8 mouse cellular contexts compared by ENCODE assay signal in genomic region chr2:13574801-13575150, GRCm38 (mm10). TPM values are rescaled to one million over a fixed set of nuclear protein-coding genes. Genes with fewer than 3 reads are reported as not detected.
DNase-seq lines count a peak whose midpoint lies in the region; ATAC-seq and TF ChIP-seq lines count a peak whose summit lies in the region.

No protein-coding gene starts in this region.

- H3K36me3 ChIP-seq in lung, postnatal 0 days (ENCODE audit: insufficient read depth, low read length) = peaks cover 8% of the 10 kb centered on the region; the same call in 1 of the 2 replicates
- peaks cover 5% of the 10 kb centered on the region; the same call in 1 of the 2 replicates for H3K36me3 ChIP-seq in small intestine, adult 2 months (ENCODE audit: control insufficient read depth, insufficient read depth, low read length)

- peak; percentile 64 for ATAC-seq in inflammation-experienced regulatory T-cells, adult 6 months
- peak; percentile 30 for ATAC-seq in lung, postnatal 0 days

- no peak for TF ChIP-seq EP300 in lung, postnatal 0 days (IDR thresholded peaks at IDR 0.05)

- peak; percentile 24; the same call in 1 of the 2 replicates for TF ChIP-seq POLR2A in small intestine, adult 2 months (IDR thresholded peaks at IDR 0.05; ENCODE audit: low read depth, low read length)

- no peaks in the 10 kb centered on the region for H3K27me3 ChIP-seq in lung, postnatal 0 days (replicated peaks; ENCODE audit: insufficient read depth, low read length)
- peaks cover 8% of the 10 kb centered on the region for H3K27me3 ChIP-seq in small intestine, adult 2 months (ENCODE audit: control insufficient read depth, insufficient read depth, low read length)

- TF ChIP-seq CTCF in lung, postnatal 0 days (IDR thresholded peaks at IDR 0.05) = no peak
- TF ChIP-seq CTCF in small intestine, adult 2 months (IDR thresholded peaks at IDR 0.05; ENCODE audit: extremely low read depth, insufficient read length, insufficient replicate concordance, low read depth, low read length) = no peak

- H3K27ac ChIP-seq in lung, postnatal 0 days (ENCODE audit: low read length) = peak overlapping the region; percentile 85
- peak overlapping the region; percentile 81 for H3K27ac ChIP-seq in small intestine, adult 2 months (ENCODE audit: insufficient read depth, low read depth, low read length)

- 0% methylated on average over 21 of the region's 21 CpGs for WGBS in lung, postnatal 0 days
- WGBS in small intestine, adult 2 months = 1% methylated on average over 21 of the region's 21 CpGs

- peak overlapping the region; percentile 62 for H3K4me3 ChIP-seq in lung, postnatal 0 days (ENCODE audit: low read depth, low read length)
- peak overlapping the region; percentile 61 for H3K4me3 ChIP-seq in small intestine, adult 2 months (ENCODE audit: low read depth, low read length)

- no peaks in the 10 kb centered on the region; the same call in 1 of the 2 replicates for H3K4me1 ChIP-seq in lung, postnatal 0 days (ENCODE audit: insufficient read depth, low read depth, low read length)
- H3K4me1 ChIP-seq in small intestine, adult 2 months (ENCODE audit: control insufficient read depth, insufficient read depth, insufficient read length, low read length) = peaks cover 14% of the 10 kb centered on the region

- H3K4me2 ChIP-seq in lung, postnatal 0 days (replicated peaks; ENCODE audit: low read depth, low read length) = peak overlapping the region; percentile 68

- H3K9ac ChIP-seq in lung, postnatal 0 days (replicated peaks; ENCODE audit: low read depth) = peak overlapping the region; percentile 62

- no peaks in the 10 kb centered on the region for H3K9me3 ChIP-seq in lung, postnatal 0 days (ENCODE audit: low read length)

- peak; percentile 60 for DNase-seq in adrenal gland, postnatal 14 days
- DNase-seq in adrenal gland, adult 8-10 months = no peak
- peak; percentile 11 to 44 for DNase-seq in adrenal gland, postnatal 36 days
- peak; percentile 71 for DNase-seq in gastrocnemius, postnatal 25 days
- DNase-seq in lung, postnatal 0 days (ENCODE audit: low spot score) = peak; percentile 69
- DNase-seq in layer of hippocampus, postnatal 25 days (ENCODE audit: extremely low spot score in 1 of 2, low spot score in 1 of 2) = no peak

RNA-seq across cellular contexts. Expression of gene Vim, which starts 1.0 kb away (rescaled TPM):
- total RNA-seq in adrenal gland, postnatal 14 days (2021) = 281 and 438 TPM in 2 replicates
- total RNA-seq in adrenal gland, adult 8-10 months (2022) = 100 to 1,000 TPM; 106 to 291 (median 155) TPM
- total RNA-seq in adrenal gland, postnatal 36 days (2021) = 100 to 1,000 TPM; 181 to 247 TPM
- total RNA-seq in gastrocnemius, postnatal 25 days (2021) = 100 to 1,000 TPM; 144 to 281 TPM
- 100 to 1,000 TPM; 319 to 903 (median 331) TPM for polyA plus RNA-seq in inflammation-experienced regulatory T-cells, adult 6 months (2017; shearing (Covaris generic))
- 1,068 and 1,145 TPM in 2 replicates for polyA plus RNA-seq in lung, postnatal 0 days (2015; fragmentation: Nextera tagmentation; extraction: Ambion mirVana)
- 262 and 287 TPM in 2 replicates for polyA plus RNA-seq in small intestine, adult 2 months (2012; rRNA removed)
- 10 to 100 TPM; 57.6 to 62.8 TPM for total RNA-seq in layer of hippocampus, postnatal 25 days (2021)

RNA-seq across cellular contexts. Expression of gene Trdmt1, which starts 30.3 kb away (rescaled TPM):
- total RNA-seq in adrenal gland, postnatal 14 days (2021) = 3.0 and 8.0 TPM in 2 replicates
- total RNA-seq in adrenal gland, adult 8-10 months (2022) = 1 to 10 TPM; 3.6 to 8.0 (median 5.1) TPM
- total RNA-seq in adrenal gland, postnatal 36 days (2021) = 1 to 10 TPM; 3.7 to 7.9 TPM
- 1 to 10 TPM; 3.8 to 4.6 TPM for total RNA-seq in gastrocnemius, postnatal 25 days (2021)
- polyA plus RNA-seq in inflammation-experienced regulatory T-cells, adult 6 months (2017; shearing (Covaris generic)) = 10 to 100 TPM; 14.5 to 17.6 (median 15.4) TPM
- polyA plus RNA-seq in lung, postnatal 0 days (2015; fragmentation: Nextera tagmentation; extraction: Ambion mirVana) = 9.8 and 10.1 TPM in 2 replicates
- polyA plus RNA-seq in small intestine, adult 2 months (2012; rRNA removed) = 0.15 and 0.39 TPM in 2 replicates
- total RNA-seq in layer of hippocampus, postnatal 25 days (2021) = 1 to 10 TPM; 4.8 to 6.4 TPM

Comparison
In these comparisons a context has a peak if more than half of its experiments do, and no peak if none do; other contexts are left out.
1. DNase-seq: peak in adrenal gland, postnatal 14 days (single experiment), adrenal gland, postnatal 36 days (2 of 2), gastrocnemius, postnatal 25 days (single experiment) and lung, postnatal 0 days (single experiment); none in adrenal gland, adult 8-10 months (single experiment) and layer of hippocampus, postnatal 25 days (0 of 2).